Mouse (Mus musculus) liver, postnatal 0 days (tissue): ENCODE results near the gene Fcgr1. TPM values are rescaled to one million over a fixed set of nuclear protein-coding genes. Genes with fewer than 3 reads are reported as not detected.
A peak's percentile ranks its signal among the peaks of the same experiment; 100 is the strongest.

Experiments used
- ATAC-seq: fragments of 200-750 bp; cut with Nextera tagmentation; 2 replicates; pipeline ENCODE4 v1.8.0; 2017; ENCODE audit warnings: mild to moderate bottlenecking, moderate library complexity
- DNase-seq: peaks from one replicate; pipeline ENCODE4 v3.0.0-alpha.2; 2016
- H3K27ac ChIP-seq: fragments of 300-500 bp; sonication (generic); 2 replicates; pipeline ENCODE4 v1.5.1; 2014; ENCODE audit warnings: antibody characterized with exemption, moderate library complexity, mild to moderate bottlenecking, low read depth
- H3K27me3 ChIP-seq: fragments of 300-500 bp; sonication (generic); 2 replicates; pipeline ENCODE4 v1.6.1; 2014; ENCODE audit warnings: low read length, control low read depth, mixed read lengths; ENCODE audit not compliant: insufficient read depth
- H3K36me3 ChIP-seq: fragments of 300-500 bp; sonication (generic); replicated peaks from 2 replicates; pipeline ENCODE4 v1.6.1; 2014; ENCODE audit warnings: mild to moderate bottlenecking, control low read depth, low read length, moderate library complexity, mixed read lengths; ENCODE audit not compliant: insufficient read depth
- H3K4me1 ChIP-seq: fragments of 300-500 bp; sonication (generic); 2 replicates; pipeline ENCODE4 v1.6.1; 2014; ENCODE audit warnings: antibody characterized with exemption, mild to moderate bottlenecking, control low read depth; ENCODE audit not compliant: insufficient read depth
- H3K4me2 ChIP-seq: fragments of 300-500 bp; sonication (generic); 2 replicates; pipeline ENCODE4 v1.6.1; 2014; ENCODE audit warnings: low read depth, mild to moderate bottlenecking, low read length, moderate library complexity, mixed read lengths
- H3K4me3 ChIP-seq: fragments of 300-500 bp; sonication (generic); 2 replicates; pipeline ENCODE4 v1.5.1; 2014; ENCODE audit warnings: low read depth, low read length
- H3K9ac ChIP-seq: fragments of 300-500 bp; sonication (generic); replicated peaks from 2 replicates; pipeline ENCODE4 v1.6.1; 2014; ENCODE audit warnings: mild to moderate bottlenecking, moderate library complexity
- H3K9me3 ChIP-seq: fragments of 300-500 bp; sonication (generic); 2 replicates; pipeline ENCODE4 v1.6.1; 2016; ENCODE audit warnings: mild to moderate bottlenecking, control low read depth, low read length, mixed read lengths
- CTCF ChIP-seq: sonication (generic); IDR thresholded peaks from 2 replicates; pipeline ENCODE4 v1.5.1; 2016; ENCODE audit warnings: antibody characterized with exemption, low read depth
- EP300 ChIP-seq: IDR thresholded peaks from 2 replicates; pipeline ENCODE4 v1.6.1; 2016; ENCODE audit warnings: antibody characterized with exemption, low read depth, mild to moderate bottlenecking
- WGBS: fragments of 180-500 bp; shearing (Covaris S2); extraction: QIAGEN DNeasy Blood & Tissue Kit; methylation state at CpG from one replicate; pipeline ENCODE4 v1.1.7; 2014; ENCODE audit not compliant: insufficient replicate concordance; 5-methylcytosine and 5-hydroxymethylcytosine counted together
- polyA plus RNA-seq: library from polyadenylated mRNA; unstranded; fragments of >200 nt; fragmentation: Nextera tagmentation; extraction: Ambion mirVana; gene quantifications from 2 replicates; pipeline ENCODE4 v1.2.1, GENCODE M21; 2015

Fcgr1 gene
- polyA plus RNA-seq, 1 experiment from 2014 or later: 6.2 TPM

DNA sequence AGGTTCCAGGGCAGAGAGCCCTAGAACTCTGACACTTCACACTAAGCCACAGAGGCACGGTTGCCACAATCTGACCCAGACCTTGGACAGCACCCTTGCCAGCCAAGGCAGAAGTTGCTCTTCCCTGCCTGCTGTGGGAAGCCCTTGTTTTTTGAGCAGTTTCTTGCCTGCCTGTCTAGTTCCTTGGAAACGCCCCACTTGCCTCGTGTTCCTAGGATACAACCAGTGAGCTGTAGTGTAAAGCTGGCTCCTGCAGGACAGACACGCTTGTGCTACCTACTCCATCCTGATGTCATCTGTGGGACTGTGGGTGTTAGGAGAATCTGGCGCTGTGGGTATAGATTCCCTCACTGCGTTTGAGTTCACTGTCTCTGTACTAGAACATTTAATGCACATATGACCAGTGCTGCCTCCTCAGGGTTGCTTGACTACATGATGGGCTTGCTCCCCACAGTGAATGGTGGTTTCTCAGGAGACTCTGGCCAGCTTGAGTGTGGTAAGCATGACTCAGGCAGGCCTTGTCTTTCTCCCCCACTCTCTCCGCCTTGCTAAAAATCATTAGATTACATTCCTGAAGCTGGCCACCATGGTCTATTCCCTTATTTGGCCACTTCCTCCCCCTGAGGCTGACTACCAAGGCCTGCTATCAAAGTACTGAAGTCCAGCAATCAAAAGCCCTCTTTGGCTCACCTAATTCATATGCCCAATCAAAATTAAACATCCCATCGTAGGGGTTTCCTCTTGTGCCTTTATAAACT is 18.8 kb upstream of the Fcgr1 start:
- Histone ChIP-seq H3K4me3 (no peak overlapping the region), H3K27ac (no peak overlapping the region), H3K36me3 (no peaks in the 10 kb centered on the region), H3K27me3 (no peaks in the 10 kb centered on the region), H3K9ac (no peak overlapping the region), H3K4me2 (no peak overlapping the region), H3K9me3 (no peaks in the 10 kb centered on the region), H3K4me1 (no peaks in the 10 kb centered on the region)
- ATAC-seq (no peak), DNase-seq (no peak)
- WGBS: 57% methylated on average over 8 of the region's 8 CpGs
- no peak for TF ChIP-seq EP300
- no peak for TF ChIP-seq CTCF

DNA sequence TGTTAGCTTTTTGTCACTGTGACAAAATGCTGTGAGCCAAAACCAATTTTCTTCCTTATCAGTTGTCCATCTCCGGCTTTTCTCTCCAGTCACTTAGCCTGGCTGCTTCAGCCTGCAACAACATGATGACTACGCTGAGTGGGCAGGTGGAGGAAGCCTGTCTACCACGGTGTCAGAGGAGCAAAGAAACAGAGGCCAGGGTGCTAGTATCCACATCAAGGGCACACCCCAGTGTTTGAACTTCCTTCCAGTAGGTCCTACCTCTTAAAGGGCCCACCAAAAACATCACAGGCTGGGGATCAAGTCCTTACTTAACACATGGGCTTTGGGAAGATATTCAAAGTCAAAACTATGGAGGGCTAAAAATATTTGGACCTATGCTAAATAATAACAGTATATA is 15.7 kb upstream of the Fcgr1 start:
- Histone ChIP-seq H3K9me3 (no peaks in the 10 kb centered on the region), H3K9ac (no peak overlapping the region), H3K4me1 (no peaks in the 10 kb centered on the region), H3K36me3 (no peaks in the 10 kb centered on the region), H3K27me3 (no peaks in the 10 kb centered on the region), H3K27ac (no peak overlapping the region), H3K4me2 (no peak overlapping the region), H3K4me3 (no peak overlapping the region)
- no peak for TF ChIP-seq EP300
- DNase-seq (no peak), ATAC-seq (no peak)
- 45% methylated on average over 3 of the region's 3 CpGs for WGBS

- Histone ChIP-seq H3K27me3 (no peaks in the 10 kb centered on the region), H3K27ac (no peak overlapping the region), H3K36me3 (no peaks in the 10 kb centered on the region), H3K4me1 (no peaks in the 10 kb centered on the region), H3K9ac (no peak overlapping the region), H3K4me2 (no peak overlapping the region), H3K4me3 (no peak overlapping the region), H3K9me3 (no peaks in the 10 kb centered on the region)
- WGBS: 52% methylated on average over 9 of the region's 9 CpGs
- no peak for TF ChIP-seq CTCF
- TF ChIP-seq EP300: no peak
- DNase-seq: no peak
- ATAC-seq: no peak
Measured at GRCm38 (mm10) chr3:96306506-96306905, 12.7 kb upstream of the Fcgr1 start.

- ATAC-seq: no peak
- WGBS: 76% methylated on average over 5 of the region's 5 CpGs
- TF ChIP-seq EP300: no peak
- no peak for TF ChIP-seq CTCF
- no peak for DNase-seq
- Histone ChIP-seq H3K4me2 (no peak overlapping the region), H3K4me1 (no peaks in the 10 kb centered on the region; the same call in 1 of the 2 replicates), H3K27ac (peak overlapping the region; percentile 45; the same call in 1 of the 2 replicates), H3K9ac (no peak overlapping the region), H3K4me3 (no peak overlapping the region), H3K36me3 (no peaks in the 10 kb centered on the region), H3K27me3 (no peaks in the 10 kb centered on the region), H3K9me3 (no peaks in the 10 kb centered on the region)
Measured at GRCm38 (mm10) chr3:96302076-96302475, 8.3 kb upstream of the Fcgr1 start.

GRCm38 (mm10) chr3:96300706-96301529 is 7.1 kb upstream of the Fcgr1 start:
- ATAC-seq (peak; percentile 75), DNase-seq (no peak)
- Histone ChIP-seq H3K4me2 (peak overlapping the region; percentile 61), H3K27me3 (no peaks in the 10 kb centered on the region), H3K9ac (no peak overlapping the region; the same call in 1 of the 2 replicates), H3K9me3 (no peaks in the 10 kb centered on the region), H3K4me1 (no peaks in the 10 kb centered on the region; the same call in 1 of the 2 replicates), H3K36me3 (no peaks in the 10 kb centered on the region), H3K4me3 (peak overlapping the region; percentile 37), H3K27ac (peak overlapping the region; percentile 75)
- TF ChIP-seq EP300 (no peak), CTCF (no peak)
- 50% methylated on average over 26 of the region's 26 CpGs for WGBS

DNA sequence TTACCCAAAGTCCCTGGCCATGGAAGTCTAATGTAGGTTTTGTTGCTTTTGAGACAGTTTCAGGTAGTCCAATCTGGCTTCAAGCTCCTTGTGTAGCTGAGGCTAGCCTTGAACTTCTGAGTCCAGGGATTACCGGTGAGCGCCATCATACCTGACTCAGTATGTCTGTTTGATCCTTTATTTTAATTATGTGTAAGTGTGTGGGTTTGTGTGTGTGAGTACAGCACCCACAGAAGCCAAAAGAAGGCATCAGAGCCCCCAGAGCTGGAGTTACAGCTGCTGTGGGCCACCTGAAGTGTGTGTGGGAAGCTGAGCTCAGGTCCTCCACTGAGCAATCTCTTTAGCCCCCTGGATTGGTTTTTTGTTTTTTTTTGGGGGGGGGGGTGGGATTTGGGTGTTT is 5.8 kb upstream of the Fcgr1 start:
- no peak for TF ChIP-seq EP300

More for the DNA sequence above, 5.8 kb upstream of the Fcgr1 start:
- Histone ChIP-seq H3K4me1 (no peaks in the 10 kb centered on the region; the same call in 1 of the 2 replicates), H3K9ac (no peak overlapping the region), H3K4me3 (no peak overlapping the region), H3K9me3 (no peaks in the 10 kb centered on the region), H3K27me3 (no peaks in the 10 kb centered on the region), H3K4me2 (no peak overlapping the region), H3K27ac (no peak overlapping the region), H3K36me3 (no peaks in the 10 kb centered on the region)
- no peak for ATAC-seq
- WGBS: 93% methylated on average over 2 of the region's 2 CpGs
- no peak for DNase-seq
